Mouse (Mus musculus) brain, embryonic 14.5 days (tissue): ENCODE data around the gene Zzz3.

ENCODE experiments used
- CTCF ChIP-seq: fragments of 200-500 bp; IDR thresholded peaks from 2 replicates; pipeline ENCODE4 v1.5.1; 2012; ENCODE audit warnings: inconsistent platforms, mild to moderate bottlenecking, moderate library complexity, borderline replicate concordance; ENCODE audit not compliant: insufficient read depth, insufficient read length; ENCODE audit errors: extremely low read depth
- POLR2A ChIP-seq: fragments of 200-500 bp; IDR thresholded peaks from 2 replicates; pipeline ENCODE4 v1.6.1; 2012; ENCODE audit warnings: mild to moderate bottlenecking, inconsistent platforms, borderline replicate concordance; ENCODE audit not compliant: poor library complexity, insufficient read depth, insufficient read length, severe bottlenecking; ENCODE audit errors: extremely low read depth

GRCm38 (mm10) chr3:152397335-152397940 is 2.2 kb downstream of the Zzz3 start:
- no peak for TF ChIP-seq CTCF
- TF ChIP-seq POLR2A: no peak
